Mouse (Mus musculus) megakaryocyte, embryonic 14.5 days (primary cell): ENCODE measurements around the gene Tars.

Experiments used
- FLI1 ChIP-seq: IDR thresholded peaks from 2 replicates; pipeline ENCODE4 v1.6.1; 2012; ENCODE audit warnings: low read length, inconsistent platforms, mixed read lengths
- GATA1 ChIP-seq: IDR thresholded peaks from 3 replicates; pipeline ENCODE4 v1.6.1; 2012; ENCODE audit warnings: mixed read lengths, low read length, inconsistent platforms, borderline replicate concordance

- TF ChIP-seq GATA1, result no peak
- no peak for TF ChIP-seq FLI1
Observed at GRCm38 (mm10) chr15:11369572-11369971, 29.9 kb downstream of the Tars start.
